Mouse (Mus musculus) CH12.LX (cell line): ENCODE results near the gene Dclk2.

Source experiments
- CTCF ChIP-seq, 2 experiments: IDR thresholded peaks in 1 of 2; conservative IDR thresholded peaks in 1 of 2; 2 replicates each; pipeline ENCODE4 v1.5.1; 2011 to 2012; ENCODE audit warnings: low read depth in 2 of 2, low read length in 2 of 2, improper control_type of control experiment in 1 of 2, inconsistent platforms in 1 of 2, mild to moderate bottlenecking in 1 of 2, moderate library complexity in 1 of 2
- ZNF384 ChIP-seq: IDR thresholded peaks from 2 replicates; pipeline ENCODE4 v1.6.1; 2012; ENCODE audit warnings: low read depth, low read length, improper control_type of control experiment, inconsistent platforms

DNA sequence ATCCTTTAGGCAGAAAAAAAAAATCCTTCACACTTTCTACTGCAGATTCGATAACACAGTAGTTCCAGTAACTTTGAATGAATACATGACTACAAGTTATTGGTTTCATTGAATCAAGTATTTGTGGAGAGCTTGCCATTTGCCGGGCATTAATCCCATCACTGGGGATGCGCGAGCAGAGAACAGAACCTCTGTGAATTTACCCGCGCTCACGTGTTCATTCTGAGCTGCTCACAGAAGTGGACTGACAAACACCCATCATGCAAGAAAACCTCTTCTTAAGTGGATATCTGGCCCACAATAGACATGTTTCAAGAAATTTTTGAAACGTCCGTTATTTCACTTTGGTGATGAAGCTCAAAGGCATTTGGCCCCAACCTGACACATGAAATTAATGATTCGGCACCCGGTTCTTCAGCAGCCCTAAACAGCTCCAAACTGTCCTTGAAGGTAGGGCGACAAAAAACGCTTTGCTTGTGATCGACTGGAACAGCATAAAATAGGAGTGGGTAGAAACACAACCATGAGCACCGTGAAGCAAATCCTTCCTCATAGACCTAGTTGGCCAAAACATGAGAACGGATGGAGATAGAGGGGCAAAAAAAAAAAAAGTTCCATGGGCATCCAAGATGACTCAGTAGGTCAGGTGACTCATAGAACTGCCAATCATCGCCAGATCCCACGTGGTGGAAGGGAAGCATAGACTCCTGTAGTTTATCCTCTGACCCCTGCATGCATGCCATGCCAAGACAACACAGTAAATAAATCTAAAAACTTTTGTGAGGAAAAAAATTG lies 726 bp upstream of the Dclk2 start:
- TF ChIP-seq CTCF (conservative IDR thresholded peaks at IDR 0.05 in 1 of 2, IDR thresholded peaks at IDR 0.05 in 1 of 2; ENCODE audit: low read depth in 2 of 2, low read length in 2 of 2) (no peak), ZNF384 (peak; percentile 46)
